Mouse (Mus musculus): ENCODE results near the gene Fat1.

Gene Fat1

GRCm38 (mm10) chr8:44934850-44935497, at the start of gene Fat1:
Gene Fat1, plus strand, starts transcription at chr8:44935447.
- peak; percentile 91 for DNase-seq

GRCm38 (mm10) chr8:44894626-44895025, 40.6 kb upstream of the Fat1 start:
- DNase-seq = no peak

GRCm38 (mm10) chr8:44899575-44899991, 35.7 kb upstream of the Fat1 start:
- peak; percentile 58 for DNase-seq

- DNase-seq = no peak
Measured at GRCm38 (mm10) chr8:44911126-44911903, 23.9 kb upstream of the Fat1 start.

- DNase-seq = no peak
Measured at GRCm38 (mm10) chr8:44919487-44920082, 15.7 kb upstream of the Fat1 start.

GRCm38 (mm10) chr8:44920379-44921032, 14.7 kb upstream of the Fat1 start:
- no peak for DNase-seq

- no peak for DNase-seq
Measured at GRCm38 (mm10) chr8:44924995-44925394, 10.3 kb upstream of the Fat1 start.

GRCm38 (mm10) chr8:44930058-44930457, 5.2 kb upstream of the Fat1 start:
- no peak for DNase-seq

GRCm38 (mm10) chr8:44932546-44933342, 2.5 kb upstream of the Fat1 start:
- DNase-seq = no peak

- peak; percentile 39 for DNase-seq
Measured at GRCm38 (mm10) chr8:44933478-44933877, 1.8 kb upstream of the Fat1 start.

GRCm38 (mm10) chr8:44934416-44934815, 831 bp upstream of the Fat1 start:
- DNase-seq = peak; percentile 31

GRCm38 (mm10) chr8:44935741-44936140, 494 bp downstream of the Fat1 start:
- DNase-seq = peak; percentile 95

GRCm38 (mm10) chr8:44936481-44936961, 1.3 kb downstream of the Fat1 start:
- peak; percentile 87 for DNase-seq

GRCm38 (mm10) chr8:44937141-44937825, 2.0 kb downstream of the Fat1 start:
- DNase-seq = peak; percentile 78

- DNase-seq = peak; percentile 97
Measured at GRCm38 (mm10) chr8:44937905-44938642, 2.8 kb downstream of the Fat1 start.

GRCm38 (mm10) chr8:44938643-44938979, 3.4 kb downstream of the Fat1 start:
- no peak for DNase-seq

GRCm38 (mm10) chr8:44945577-44945976, 10.3 kb downstream of the Fat1 start:
- DNase-seq = no peak

- DNase-seq = no peak
Measured at GRCm38 (mm10) chr8:44948597-44948996, 13.3 kb downstream of the Fat1 start.

- DNase-seq = peak; percentile 68
Measured at GRCm38 (mm10) chr8:44960455-44960854, 25.2 kb downstream of the Fat1 start.

GRCm38 (mm10) chr8:44960906-44961305, 25.7 kb downstream of the Fat1 start:
- DNase-seq = no peak

- DNase-seq = no peak
Measured at GRCm38 (mm10) chr8:44961492-44961891, 26.2 kb downstream of the Fat1 start.

Data from embryo, embryonic 11 days (tissue).